Mouse (Mus musculus): Measurements from ENCODE around the gene Kif21a.
A peak's percentile ranks its signal among the peaks of the same experiment; 100 is the strongest.

Kif21a gene

DNA sequence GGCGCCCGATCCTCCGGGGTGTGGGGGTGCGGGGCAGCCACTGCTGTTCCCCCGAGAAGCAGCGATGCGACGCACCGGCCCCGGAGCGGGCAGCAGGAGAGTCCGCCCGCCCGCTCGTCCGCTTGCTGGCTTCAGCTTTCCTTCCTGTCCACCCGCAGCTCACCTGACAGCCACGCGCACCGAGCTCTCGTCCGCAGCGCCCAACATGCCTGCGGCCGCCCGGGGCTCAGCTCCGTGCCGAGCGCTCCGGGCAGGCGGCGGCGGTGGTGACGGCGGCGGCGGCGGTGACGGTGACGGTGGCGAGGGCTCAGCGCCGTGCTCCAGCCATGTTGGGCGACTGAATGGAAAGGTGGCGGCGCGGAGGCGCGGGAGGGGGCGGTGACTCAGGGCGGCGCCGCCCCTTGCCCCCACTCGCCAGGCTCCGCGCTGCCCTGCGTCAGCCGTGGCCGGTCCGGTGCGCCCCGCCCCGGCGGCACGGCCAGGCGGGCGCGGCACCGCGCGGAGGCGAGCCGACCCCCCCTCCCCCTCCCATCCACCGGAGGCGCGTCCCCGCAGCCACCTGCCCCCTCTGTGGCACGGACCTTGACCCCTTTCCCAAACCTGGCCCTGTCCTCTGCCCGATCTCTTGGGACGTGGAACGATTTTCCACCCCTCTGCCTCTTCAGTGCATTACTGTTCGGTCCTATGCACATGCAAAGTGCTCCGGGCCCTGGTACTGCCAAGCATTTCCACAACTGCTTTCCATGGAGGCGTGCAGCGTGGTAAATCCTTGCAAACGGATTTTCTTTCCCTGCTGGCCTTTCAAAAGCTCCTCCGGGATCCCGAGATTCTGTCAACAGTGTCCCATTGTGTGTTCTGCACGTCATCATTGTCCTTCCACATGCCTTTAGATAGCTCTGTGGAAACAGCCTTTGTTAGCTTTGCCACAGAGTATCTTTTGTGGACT lies at the start of gene Kif21a:
Gene Kif21a (minus strand): TSS at position 453 of the 946 bp plus-strand sequence.
- peak; percentile 63 to 75 for DNase-seq

GRCm38 (mm10) chr15:91096606-91097005 lies 46.9 kb upstream of the Kif21a start:
- no peak for DNase-seq

DNA sequence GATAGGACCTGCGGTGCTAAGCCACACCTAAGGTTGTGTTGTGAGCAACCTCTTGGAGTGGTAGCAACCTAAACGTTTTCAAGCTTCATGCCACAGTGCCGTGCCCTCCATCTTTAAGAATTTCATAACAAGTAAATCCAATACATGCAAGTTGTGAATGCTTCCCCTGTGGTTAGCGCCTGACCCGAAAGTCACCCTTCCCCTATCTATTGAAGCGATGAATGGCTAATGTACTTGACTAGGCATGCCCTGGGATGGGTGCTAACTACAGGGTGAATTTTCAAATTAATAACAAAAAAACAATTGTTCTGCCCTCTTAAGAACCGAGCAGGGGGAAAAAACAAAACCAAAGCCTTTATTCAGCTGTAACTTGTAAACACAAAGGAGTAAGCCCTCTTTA lies 39.7 kb upstream of the Kif21a start:
- DNase-seq, result no peak

DNA sequence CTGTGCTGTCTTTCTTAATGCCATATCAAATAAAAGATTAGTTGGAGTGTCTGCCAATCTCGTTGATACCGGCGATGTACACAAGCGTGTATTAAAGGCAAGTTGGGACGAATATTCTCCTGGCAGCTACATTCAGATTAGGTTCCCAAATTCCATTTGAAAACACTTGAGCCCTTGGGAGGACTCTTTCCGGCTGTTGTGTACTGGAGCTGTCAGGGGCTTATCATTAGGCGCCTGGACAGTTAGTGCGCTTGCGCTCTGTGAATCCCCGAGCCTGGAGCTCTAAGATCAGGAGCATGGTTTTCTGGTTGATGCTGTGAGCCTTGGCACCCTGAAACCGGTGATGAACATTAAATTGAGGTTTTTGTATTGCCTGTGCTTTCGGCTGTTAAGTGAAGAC lies 38.3 kb upstream of the Kif21a start:
- no peak for DNase-seq

- DNase-seq, result no peak
Observed at GRCm38 (mm10) chr15:91077457-91078410, 28.0 kb upstream of the Kif21a start.

DNA sequence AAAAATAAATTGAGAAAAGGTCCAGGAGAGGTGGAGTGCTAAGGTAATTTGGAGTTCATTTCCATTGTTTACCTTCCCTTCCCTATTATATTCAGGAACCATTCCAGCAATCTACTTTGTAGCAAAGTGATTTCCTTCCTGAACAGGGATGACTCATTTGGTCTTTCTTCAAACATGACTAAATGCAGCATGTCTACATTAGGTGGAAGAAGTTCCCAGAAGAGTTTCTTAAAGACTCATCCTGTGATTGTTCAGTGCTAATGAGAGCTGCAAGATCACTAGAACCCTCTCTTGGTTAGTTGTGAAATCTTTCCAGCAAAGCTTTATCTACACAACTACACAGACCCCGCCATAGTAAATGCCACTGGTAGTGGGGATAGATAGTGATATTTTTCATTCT lies 22.7 kb upstream of the Kif21a start:
- DNase-seq, result no peak

GRCm38 (mm10) chr15:91064310-91064826 lies 14.6 kb upstream of the Kif21a start:
- DNase-seq, result no peak

DNA sequence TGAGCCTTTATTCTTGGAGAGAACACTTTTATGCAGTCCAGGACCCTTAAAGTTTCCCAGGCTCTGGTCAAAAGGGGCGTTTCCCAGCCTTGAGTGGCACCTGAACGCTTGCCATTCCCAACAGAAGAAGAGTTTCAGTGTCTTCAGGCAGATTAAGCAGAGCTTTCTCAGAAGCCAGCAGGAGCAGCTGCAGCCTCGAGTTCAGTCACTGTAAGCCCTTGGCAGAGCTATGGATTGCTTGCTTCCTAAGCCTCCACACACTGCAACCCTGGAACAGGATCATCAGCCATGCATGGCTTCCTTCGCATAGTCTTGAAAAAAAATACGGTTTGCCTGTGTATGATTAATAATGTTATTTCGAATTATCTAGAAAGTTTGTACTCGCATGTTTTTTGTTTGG lies 14.1 kb upstream of the Kif21a start:
- DNase-seq, result no peak

- DNase-seq, result no peak
Observed at GRCm38 (mm10) chr15:91056866-91057342, 7.2 kb upstream of the Kif21a start.

GRCm38 (mm10) chr15:91056176-91056865 lies 6.6 kb upstream of the Kif21a start:
- DNase-seq, result no peak

DNA sequence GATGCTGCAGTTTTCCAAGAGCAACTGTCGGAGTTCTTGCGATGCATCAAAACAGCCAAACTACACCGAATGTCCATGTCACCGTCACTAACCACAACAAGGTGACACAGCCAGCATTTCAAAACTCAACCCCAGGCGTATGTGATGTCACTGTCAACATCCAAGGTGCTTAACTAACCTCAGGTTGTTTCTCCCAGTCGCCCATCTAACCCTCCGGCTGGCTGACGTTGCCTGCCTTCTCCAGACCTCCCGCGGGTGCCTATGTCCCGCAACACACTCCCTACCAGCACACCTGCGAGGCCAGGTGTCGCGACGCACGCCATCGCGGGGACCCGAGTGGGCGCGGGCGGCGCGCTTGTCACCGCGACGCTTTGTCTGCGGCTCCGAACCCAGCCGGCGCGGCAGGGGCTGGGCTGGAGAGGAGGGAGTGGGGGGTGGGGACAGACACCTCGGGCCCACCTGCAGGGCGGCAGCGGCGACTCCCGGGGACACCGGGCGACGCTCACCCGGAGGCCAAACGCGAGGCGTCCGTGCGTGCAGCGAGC lies 725 bp downstream of the Kif21a start:
- peak in 1 of 2 experiments; percentile 15 for DNase-seq

- no peak for DNase-seq
Observed at GRCm38 (mm10) chr15:91047627-91048026, 2.1 kb downstream of the Kif21a start.

GRCm38 (mm10) chr15:91046506-91046905 lies 3.2 kb downstream of the Kif21a start:
- peak; percentile 50 to 69 for DNase-seq

DNA sequence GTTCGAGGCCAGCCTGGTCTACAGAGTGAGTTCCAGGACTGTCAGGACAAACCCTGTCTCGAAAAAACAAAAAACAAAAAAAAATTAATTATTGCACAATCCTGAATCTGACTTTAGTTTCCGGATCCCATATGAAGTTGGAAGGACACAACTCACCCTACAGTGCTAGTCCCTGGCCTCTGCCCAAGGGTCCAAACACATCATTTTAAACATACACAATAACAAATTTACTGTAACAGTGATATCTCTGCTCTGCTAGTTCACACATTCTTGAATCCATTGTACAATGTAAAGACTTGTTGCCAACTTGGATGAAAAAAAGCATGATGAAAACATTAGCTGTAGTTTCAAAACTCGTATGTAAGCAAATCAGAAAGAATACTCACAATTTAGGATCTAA lies 6.5 kb downstream of the Kif21a start:
- DNase-seq, result no peak

GRCm38 (mm10) chr15:91038860-91039259 lies 10.9 kb downstream of the Kif21a start:
- DNase-seq, result no peak

DNA sequence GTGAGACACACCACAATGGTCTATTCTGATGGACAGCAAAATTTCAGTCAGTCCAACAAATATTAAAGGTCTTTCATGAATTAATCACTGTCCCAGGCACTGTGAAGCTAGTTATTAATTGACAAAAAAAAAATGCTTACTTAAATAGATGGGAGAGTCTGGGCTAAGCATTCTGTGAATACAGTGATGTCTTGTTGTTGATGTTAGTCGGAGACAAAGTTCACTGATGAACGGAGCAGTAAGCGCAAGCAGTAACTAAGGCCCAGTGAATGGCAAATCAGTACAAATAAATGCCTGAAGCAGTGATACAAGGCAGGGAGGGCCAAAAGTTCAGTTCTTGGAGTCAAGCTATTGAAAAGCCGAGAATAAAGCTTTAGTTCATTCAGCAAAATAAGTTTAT lies 15.7 kb downstream of the Kif21a start:
- DNase-seq, result peak in 1 of 2 experiments; percentile 38

GRCm38 (mm10) chr15:91033529-91033928 lies 16.2 kb downstream of the Kif21a start:
- no peak for DNase-seq

GRCm38 (mm10) chr15:91028962-91029361 lies 20.8 kb downstream of the Kif21a start:
- DNase-seq, result no peak

GRCm38 (mm10) chr15:91028494-91028893 lies 21.3 kb downstream of the Kif21a start:
- DNase-seq, result no peak

DNA sequence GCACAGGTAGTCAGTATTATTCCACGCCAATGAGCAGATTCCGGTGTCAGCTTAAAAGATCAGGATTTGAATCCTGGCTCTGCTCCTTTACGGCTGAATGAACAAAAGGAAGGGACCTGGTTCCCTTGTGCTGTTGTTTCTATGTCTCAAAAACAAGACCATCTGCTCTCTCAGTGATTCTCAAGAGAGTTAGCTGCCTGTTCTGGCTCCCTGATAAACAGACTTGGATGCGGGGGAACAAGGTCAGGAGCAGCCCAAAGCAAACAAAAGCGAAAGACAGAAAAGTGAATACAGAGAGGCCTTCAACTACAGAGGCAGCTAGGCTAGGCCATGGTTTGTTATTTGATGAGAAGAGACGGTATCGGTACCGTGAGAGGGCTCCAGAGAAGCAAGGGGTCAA lies 27.5 kb downstream of the Kif21a start:
- no peak for DNase-seq

DNA sequence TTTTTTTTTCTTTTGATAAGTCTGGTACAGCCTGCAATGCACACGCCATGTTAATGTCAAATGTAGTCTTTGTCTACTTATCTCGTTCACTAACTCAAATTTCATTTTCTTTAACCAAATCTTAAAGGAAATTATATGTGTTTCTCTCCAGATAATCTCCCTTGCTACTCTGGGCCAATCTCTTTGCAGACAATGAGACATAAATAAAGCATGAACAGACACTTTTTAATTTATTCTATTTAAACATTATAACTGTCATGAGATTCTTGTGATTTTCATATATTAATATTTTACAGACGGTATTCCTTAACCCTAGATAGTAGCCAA lies 30.9 kb downstream of the Kif21a start:
- no peak for DNase-seq

DNA sequence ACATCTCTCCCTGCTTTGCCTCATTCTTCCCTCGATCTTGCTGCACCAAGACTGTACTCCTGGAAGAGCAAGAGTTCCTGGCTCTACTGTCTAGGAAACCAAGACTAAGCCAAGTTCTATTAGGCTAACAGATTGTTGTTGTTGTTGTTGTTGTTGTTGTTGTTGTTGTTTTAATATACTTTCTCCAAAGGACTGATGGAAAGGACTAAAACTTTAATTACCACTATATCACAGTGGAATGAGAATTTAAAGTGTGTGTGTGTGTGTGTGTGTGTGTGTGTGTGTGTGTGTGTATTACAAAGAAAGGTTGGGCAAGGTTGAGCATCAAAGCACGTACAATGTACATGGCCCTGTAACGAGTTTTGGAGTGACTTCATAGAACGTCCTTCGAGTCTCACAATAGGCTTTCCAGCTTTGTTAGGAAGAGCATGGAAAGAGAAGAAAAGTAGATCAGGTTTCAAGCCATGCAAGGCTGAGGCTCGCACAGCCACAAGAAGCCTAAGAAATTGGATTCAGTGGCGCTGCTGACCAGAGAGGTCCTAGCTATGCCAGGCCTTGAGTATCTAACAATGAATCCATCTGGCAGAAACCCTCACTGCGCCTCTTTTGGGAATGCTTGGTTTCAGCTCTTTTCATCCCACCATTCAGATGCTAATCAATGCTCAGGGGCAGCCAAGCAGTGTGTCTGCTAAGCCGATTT lies 31.4 kb downstream of the Kif21a start:
- DNase-seq, result no peak

Measured in kidney, adult 8-10 months (tissue).